Mouse (Mus musculus): ENCODE data around the gene Kif26b. TPM values are rescaled to one million over a fixed set of nuclear protein-coding genes. Genes with fewer than 3 reads are reported as not detected.
A peak's percentile ranks its signal among the peaks of the same experiment; 100 is the strongest.

The Kif26b gene
- polyA plus RNA-seq, 1 experiment from 2014 or later, result 8.1 TPM

DNA sequence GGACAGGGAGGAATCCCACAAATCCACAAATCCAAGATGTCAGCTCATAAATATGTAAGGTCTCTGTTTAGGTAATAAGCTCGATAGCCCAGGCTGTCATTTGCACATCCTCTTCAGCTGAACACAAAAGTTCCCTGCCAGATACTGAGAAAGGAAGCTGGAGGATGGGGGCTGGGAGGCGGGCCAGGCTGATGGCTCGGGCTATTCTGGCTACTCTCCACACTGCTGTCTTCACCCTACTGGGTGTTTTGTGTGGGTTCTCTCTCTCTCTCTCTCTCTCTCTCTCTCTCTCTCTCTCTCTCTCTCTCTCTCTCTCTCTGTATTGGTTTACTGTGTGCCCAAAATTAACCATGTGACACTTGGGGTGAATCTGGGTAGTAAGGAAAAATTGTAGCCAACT is 274.2 kb downstream of the Kif26b start:
- H3K27me3 ChIP-seq (replicated peaks; ENCODE audit: control insufficient read depth, insufficient read depth, low read length), result no peaks in the 10 kb centered on the region
- no peak overlapping the region for H3K4me2 ChIP-seq (ENCODE audit: low read depth, low read length)
- H3K9me3 ChIP-seq (ENCODE audit: control insufficient read depth, low read length), result no peaks in the 10 kb centered on the region
- WGBS, result 41% methylated on average over 3 of the region's 3 CpGs
- H3K27ac ChIP-seq (replicated peaks; ENCODE audit: low read depth, low read length), result no peak overlapping the region
- no peak overlapping the region for H3K9ac ChIP-seq (ENCODE audit: low read depth, low read length)
- no peaks in the 10 kb centered on the region for H3K36me3 ChIP-seq (ENCODE audit: control insufficient read depth, insufficient read depth, low read length)
- ATAC-seq (ENCODE audit: low read depth), result no peak
- no peak overlapping the region for H3K4me3 ChIP-seq (ENCODE audit: low read depth, low read length)
- H3K4me1 ChIP-seq (ENCODE audit: control insufficient read depth, insufficient read depth, low read length), result peaks cover 23% of the 10 kb centered on the region
- DNase-seq (ENCODE audit: low spot score), result no peak

DNA sequence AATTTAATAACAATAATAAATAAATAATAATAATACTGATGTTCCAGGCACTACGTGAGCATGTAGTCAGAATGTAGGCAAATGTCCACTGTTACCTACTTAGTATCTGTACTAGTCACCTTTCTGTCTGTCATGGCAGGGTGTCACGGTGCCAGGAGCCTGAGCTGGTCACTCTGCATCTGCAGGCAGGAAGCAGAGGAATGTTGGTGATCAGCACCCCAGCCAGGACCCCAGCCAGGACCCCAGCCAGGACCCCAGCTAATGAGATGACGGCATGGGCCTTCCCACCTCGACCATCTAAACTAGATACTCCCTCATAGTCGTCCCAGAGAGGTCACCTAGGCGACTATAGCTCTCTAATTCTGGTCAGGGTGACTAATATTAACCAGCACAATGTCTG is 288.6 kb downstream of the Kif26b start:
- H3K27me3 ChIP-seq (replicated peaks; ENCODE audit: control insufficient read depth, insufficient read depth, low read length), result no peaks in the 10 kb centered on the region
- H3K4me1 ChIP-seq (ENCODE audit: control insufficient read depth, insufficient read depth, low read length), result peaks cover 6% of the 10 kb centered on the region; the same call in 1 of the 2 replicates
- no peak overlapping the region for H3K4me3 ChIP-seq (ENCODE audit: low read depth, low read length)
- H3K27ac ChIP-seq (replicated peaks; ENCODE audit: low read depth, low read length), result no peak overlapping the region
- no peak overlapping the region for H3K4me2 ChIP-seq (ENCODE audit: low read depth, low read length)
- no peak overlapping the region for H3K9ac ChIP-seq (ENCODE audit: low read depth, low read length)
- no peak for ATAC-seq (ENCODE audit: low read depth)
- DNase-seq (ENCODE audit: low spot score), result no peak
- H3K9me3 ChIP-seq (ENCODE audit: control insufficient read depth, low read length), result no peaks in the 10 kb centered on the region
- WGBS, result 81% methylated on average over 6 of the region's 6 CpGs
- no peaks in the 10 kb centered on the region for H3K36me3 ChIP-seq (ENCODE audit: control insufficient read depth, insufficient read depth, low read length)

DNA sequence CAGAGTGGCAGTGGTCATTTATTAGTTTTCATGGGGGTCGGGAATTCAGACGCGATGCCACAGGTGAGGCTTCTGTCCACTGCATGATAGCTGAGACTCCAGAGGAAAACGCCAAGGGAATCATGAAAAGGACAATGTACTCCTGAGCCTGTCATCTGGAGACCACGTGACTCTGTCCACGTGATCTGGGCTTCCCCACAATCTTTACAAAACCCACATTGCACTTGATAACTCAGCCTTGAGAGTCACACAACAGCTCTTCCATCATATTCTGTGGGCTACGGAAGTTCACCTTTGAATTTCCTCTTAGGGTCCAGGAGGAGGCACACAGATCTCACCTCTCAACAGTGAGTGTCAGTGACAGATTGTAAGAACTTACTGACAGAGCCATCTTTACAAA is 290.1 kb downstream of the Kif26b start:
- Histone ChIP-seq H3K36me3 (ENCODE audit: control insufficient read depth, insufficient read depth, low read length) (no peaks in the 10 kb centered on the region), H3K27me3 (replicated peaks; ENCODE audit: control insufficient read depth, insufficient read depth, low read length) (no peaks in the 10 kb centered on the region), H3K9me3 (ENCODE audit: control insufficient read depth, low read length) (no peaks in the 10 kb centered on the region), H3K4me2 (ENCODE audit: low read depth, low read length) (no peak overlapping the region), H3K27ac (replicated peaks; ENCODE audit: low read depth, low read length) (no peak overlapping the region), H3K4me3 (ENCODE audit: low read depth, low read length) (no peak overlapping the region), H3K9ac (ENCODE audit: low read depth, low read length) (no peak overlapping the region), H3K4me1 (ENCODE audit: control insufficient read depth, insufficient read depth, low read length) (peaks cover 6% of the 10 kb centered on the region; the same call in 1 of the 2 replicates)
- DNase-seq (ENCODE audit: low spot score), result no peak
- no peak for ATAC-seq (ENCODE audit: low read depth)
- 77% methylated on average over 7 of the region's 7 CpGs for WGBS

DNA sequence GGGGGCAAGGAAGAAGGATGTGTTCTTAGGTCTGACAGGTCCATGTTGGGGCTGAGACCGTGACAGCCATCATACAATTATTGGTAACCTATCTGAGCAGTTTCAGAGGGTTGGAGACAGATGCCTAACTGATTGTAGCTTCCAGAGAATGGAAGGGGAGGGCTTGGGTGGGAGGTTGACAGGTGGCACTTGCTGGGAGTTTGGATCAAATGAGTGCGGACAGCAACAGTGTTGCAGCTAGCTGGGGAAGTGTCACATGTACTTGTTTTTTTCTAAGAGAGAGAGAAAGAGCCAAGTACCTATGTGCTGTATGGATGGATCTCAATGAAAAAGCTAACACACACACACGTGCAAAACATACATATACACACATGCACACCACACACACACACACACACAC is 291.2 kb downstream of the Kif26b start:
- Histone ChIP-seq H3K9me3 (ENCODE audit: control insufficient read depth, low read length) (no peaks in the 10 kb centered on the region), H3K4me3 (ENCODE audit: low read depth, low read length) (no peak overlapping the region), H3K4me2 (ENCODE audit: low read depth, low read length) (no peak overlapping the region), H3K9ac (ENCODE audit: low read depth, low read length) (no peak overlapping the region), H3K36me3 (ENCODE audit: control insufficient read depth, insufficient read depth, low read length) (no peaks in the 10 kb centered on the region), H3K4me1 (ENCODE audit: control insufficient read depth, insufficient read depth, low read length) (peaks cover 6% of the 10 kb centered on the region; the same call in 1 of the 2 replicates), H3K27me3 (replicated peaks; ENCODE audit: control insufficient read depth, insufficient read depth, low read length) (no peaks in the 10 kb centered on the region), H3K27ac (replicated peaks; ENCODE audit: low read depth, low read length) (no peak overlapping the region)
- WGBS, result 87% methylated on average over 3 of the region's 3 CpGs
- no peak for DNase-seq (ENCODE audit: low spot score)
- no peak for ATAC-seq (ENCODE audit: low read depth)

DNA sequence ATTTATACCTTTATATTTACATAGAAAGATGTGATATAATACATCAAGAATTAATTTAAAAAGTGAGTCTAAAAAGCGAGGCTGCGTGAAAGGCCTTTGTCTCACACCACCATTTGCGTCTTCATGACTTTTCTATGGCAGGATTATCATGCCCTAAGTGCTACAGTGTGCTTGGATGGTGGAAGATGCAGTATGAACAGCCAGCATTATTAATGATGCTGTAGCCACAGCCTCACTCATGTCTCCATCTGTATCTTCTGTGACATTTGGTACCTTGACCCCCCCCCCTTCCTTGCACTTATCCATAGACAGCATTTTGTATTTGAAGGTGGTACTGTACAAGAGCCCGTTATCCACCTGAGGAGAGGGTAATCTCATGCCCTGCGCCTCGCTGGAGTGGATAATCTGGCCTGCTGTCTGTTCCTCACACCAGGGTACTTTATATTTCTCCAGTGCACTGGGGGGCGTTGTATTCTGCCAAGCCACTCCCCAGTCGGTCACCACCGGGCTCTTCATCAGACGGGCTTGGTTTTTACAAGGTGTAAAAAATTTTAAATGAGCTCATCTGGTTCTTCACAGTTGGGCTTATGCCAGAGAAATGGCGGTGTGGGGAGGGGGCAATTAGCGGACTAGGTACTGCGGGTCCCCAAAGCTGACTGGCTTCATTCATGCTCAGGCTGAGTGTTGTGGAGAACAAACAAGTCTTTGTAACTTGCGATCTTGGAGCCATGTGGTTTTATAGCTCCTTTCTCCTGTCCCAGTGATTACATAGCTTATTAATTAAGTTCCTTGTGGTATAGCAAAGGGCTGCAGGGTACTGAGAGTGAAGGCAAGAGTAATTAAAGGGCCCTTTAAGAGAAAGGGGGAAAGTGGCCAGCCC is 291.9 kb downstream of the Kif26b start:
- H3K27ac ChIP-seq (replicated peaks; ENCODE audit: low read depth, low read length), result no peak overlapping the region

DNA sequence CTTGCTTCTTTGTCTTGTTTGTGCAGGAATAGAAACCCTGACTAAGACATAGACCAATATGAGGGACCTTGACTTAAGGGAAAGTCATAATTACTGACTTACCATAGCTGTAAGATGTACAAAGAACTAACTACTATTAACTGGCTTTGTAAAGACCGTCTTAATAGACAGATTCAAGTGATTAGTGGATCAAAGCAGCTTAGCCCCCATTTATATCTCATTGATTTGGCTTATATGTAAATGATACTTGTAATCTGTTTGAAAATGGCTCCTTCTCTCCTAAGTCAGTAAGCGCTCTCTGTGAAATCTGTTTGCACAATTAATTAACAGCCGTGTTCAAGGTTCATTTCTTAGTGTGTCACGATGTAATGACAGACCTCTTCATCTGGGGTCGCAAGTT is 295.9 kb downstream of the Kif26b start:
- WGBS, result 83% methylated on average over 5 of the region's 5 CpGs
- no peaks in the 10 kb centered on the region for H3K9me3 ChIP-seq (ENCODE audit: control insufficient read depth, low read length)
- H3K4me1 ChIP-seq (ENCODE audit: control insufficient read depth, insufficient read depth, low read length), result peaks cover 6% of the 10 kb centered on the region; the same call in 1 of the 2 replicates
- no peak for DNase-seq (ENCODE audit: low spot score)
- ATAC-seq (ENCODE audit: low read depth), result no peak
- H3K27me3 ChIP-seq (replicated peaks; ENCODE audit: control insufficient read depth, insufficient read depth, low read length), result no peaks in the 10 kb centered on the region
- no peaks in the 10 kb centered on the region for H3K36me3 ChIP-seq (ENCODE audit: control insufficient read depth, insufficient read depth, low read length)
- no peak overlapping the region for H3K4me2 ChIP-seq (ENCODE audit: low read depth, low read length)
- H3K4me3 ChIP-seq (ENCODE audit: low read depth, low read length), result no peak overlapping the region
- no peak overlapping the region for H3K27ac ChIP-seq (replicated peaks; ENCODE audit: low read depth, low read length)
- no peak overlapping the region for H3K9ac ChIP-seq (ENCODE audit: low read depth, low read length)

More for the DNA sequence above, 291.9 kb downstream of the Kif26b start:
- ATAC-seq (ENCODE audit: low read depth) (0 out of 2 replicates have a peak, but pooled peaks have one; percentile 33), DNase-seq (ENCODE audit: low spot score) (peak; percentile 54)
- Histone ChIP-seq H3K27me3 (replicated peaks; ENCODE audit: control insufficient read depth, insufficient read depth, low read length) (no peaks in the 10 kb centered on the region), H3K4me2 (ENCODE audit: low read depth, low read length) (no peak overlapping the region), H3K4me1 (ENCODE audit: control insufficient read depth, insufficient read depth, low read length) (peaks cover 6% of the 10 kb centered on the region; the same call in 1 of the 2 replicates), H3K9me3 (ENCODE audit: control insufficient read depth, low read length) (no peaks in the 10 kb centered on the region), H3K36me3 (ENCODE audit: control insufficient read depth, insufficient read depth, low read length) (no peaks in the 10 kb centered on the region), H3K4me3 (ENCODE audit: low read depth, low read length) (no peak overlapping the region), H3K9ac (ENCODE audit: low read depth, low read length) (no peak overlapping the region)
- WGBS, result 63% methylated on average over 14 of the region's 14 CpGs

DNA sequence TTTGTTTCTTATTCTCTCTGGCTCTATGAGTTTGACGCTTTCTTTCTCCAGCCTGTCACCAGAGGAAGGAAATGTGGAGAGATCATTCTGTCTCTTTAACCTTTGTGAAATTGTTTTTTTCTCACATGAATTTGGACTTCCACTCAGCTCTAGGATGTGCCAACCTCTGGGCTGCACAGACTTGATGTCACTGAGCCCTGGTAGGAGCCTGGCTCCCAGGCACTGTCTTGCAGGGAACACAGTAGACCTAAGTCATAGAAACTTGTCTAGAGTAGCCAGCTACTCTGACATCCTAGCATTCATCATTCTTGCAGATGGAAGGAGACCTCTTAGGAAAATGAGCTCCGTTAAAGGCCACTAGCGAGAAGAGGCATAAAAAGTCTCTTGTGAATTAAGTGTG is 298.3 kb downstream of the Kif26b start:
- Histone ChIP-seq H3K27me3 (replicated peaks; ENCODE audit: control insufficient read depth, insufficient read depth, low read length) (no peaks in the 10 kb centered on the region), H3K4me3 (ENCODE audit: low read depth, low read length) (no peak overlapping the region), H3K4me2 (ENCODE audit: low read depth, low read length) (no peak overlapping the region), H3K9me3 (ENCODE audit: control insufficient read depth, low read length) (no peaks in the 10 kb centered on the region), H3K9ac (ENCODE audit: low read depth, low read length) (no peak overlapping the region), H3K27ac (replicated peaks; ENCODE audit: low read depth, low read length) (no peak overlapping the region), H3K4me1 (ENCODE audit: control insufficient read depth, insufficient read depth, low read length) (no peaks in the 10 kb centered on the region), H3K36me3 (ENCODE audit: control insufficient read depth, insufficient read depth, low read length) (no peaks in the 10 kb centered on the region)
- DNase-seq (ENCODE audit: low spot score) (no peak), ATAC-seq (ENCODE audit: low read depth) (no peak)
- 82% methylated on average over 3 of the region's 3 CpGs for WGBS

DNA sequence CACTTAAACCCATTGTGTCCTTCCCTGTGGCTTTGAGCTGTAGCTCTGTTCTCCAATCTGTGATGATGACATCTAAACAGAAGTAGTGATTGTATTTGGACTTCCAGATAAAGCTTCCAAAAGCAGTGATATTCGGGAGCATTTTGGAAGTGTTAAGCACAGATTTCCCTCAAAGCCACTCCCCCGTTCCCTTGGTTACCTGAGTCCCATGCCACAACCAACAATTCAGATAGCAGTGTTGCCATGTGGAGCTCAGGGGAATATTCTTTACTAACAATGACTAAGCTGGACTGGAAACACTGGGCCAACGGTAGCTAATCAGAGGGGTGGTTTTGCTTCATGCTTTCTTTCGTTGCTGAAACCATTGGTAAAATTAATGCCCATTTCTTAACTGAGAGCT is 300.5 kb downstream of the Kif26b start:
- Histone ChIP-seq H3K4me1 (ENCODE audit: control insufficient read depth, insufficient read depth, low read length) (no peaks in the 10 kb centered on the region), H3K27ac (replicated peaks; ENCODE audit: low read depth, low read length) (no peak overlapping the region), H3K4me2 (ENCODE audit: low read depth, low read length) (no peak overlapping the region), H3K4me3 (ENCODE audit: low read depth, low read length) (no peak overlapping the region), H3K36me3 (ENCODE audit: control insufficient read depth, insufficient read depth, low read length) (no peaks in the 10 kb centered on the region), H3K27me3 (replicated peaks; ENCODE audit: control insufficient read depth, insufficient read depth, low read length) (no peaks in the 10 kb centered on the region), H3K9ac (ENCODE audit: low read depth, low read length) (no peak overlapping the region), H3K9me3 (ENCODE audit: control insufficient read depth, low read length) (no peaks in the 10 kb centered on the region)
- DNase-seq (ENCODE audit: low spot score) (no peak), ATAC-seq (ENCODE audit: low read depth) (no peak)
- WGBS, result 82% methylated on average over 4 of the region's 4 CpGs

DNA sequence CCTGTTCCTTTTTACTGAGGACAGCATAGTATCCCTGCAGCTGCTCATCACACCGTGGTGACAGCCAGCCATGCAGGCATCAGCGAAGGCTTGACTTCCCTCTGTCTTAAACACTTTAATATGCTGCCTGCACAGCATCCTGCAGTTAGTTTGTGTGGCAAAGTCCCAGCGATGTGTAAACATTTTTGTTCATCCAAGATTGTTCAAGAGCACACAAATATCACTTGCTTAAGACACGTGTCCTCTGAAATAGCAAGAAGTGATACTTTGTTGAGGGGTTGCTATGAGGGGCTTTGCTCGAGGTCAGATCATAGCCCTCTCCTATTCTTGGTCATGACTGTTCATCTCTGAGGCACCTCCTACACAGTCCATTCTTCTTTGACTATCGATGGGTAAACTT is 303.6 kb downstream of the Kif26b start:
- Histone ChIP-seq H3K4me2 (ENCODE audit: low read depth, low read length) (no peak overlapping the region), H3K36me3 (ENCODE audit: control insufficient read depth, insufficient read depth, low read length) (no peaks in the 10 kb centered on the region), H3K9me3 (ENCODE audit: control insufficient read depth, low read length) (no peaks in the 10 kb centered on the region), H3K27me3 (replicated peaks; ENCODE audit: control insufficient read depth, insufficient read depth, low read length) (no peaks in the 10 kb centered on the region), H3K4me3 (ENCODE audit: low read depth, low read length) (no peak overlapping the region), H3K4me1 (ENCODE audit: control insufficient read depth, insufficient read depth, low read length) (no peaks in the 10 kb centered on the region), H3K9ac (ENCODE audit: low read depth, low read length) (no peak overlapping the region), H3K27ac (replicated peaks; ENCODE audit: low read depth, low read length) (no peak overlapping the region)
- ATAC-seq (ENCODE audit: low read depth) (no peak), DNase-seq (ENCODE audit: low spot score) (no peak)
- 84% methylated on average over 6 of the region's 6 CpGs for WGBS

Measured in embryonic facial prominence, embryonic 14.5 days (tissue).